ENCODE assay signal across 20 mouse cellular contexts in the genomic region with DNA sequence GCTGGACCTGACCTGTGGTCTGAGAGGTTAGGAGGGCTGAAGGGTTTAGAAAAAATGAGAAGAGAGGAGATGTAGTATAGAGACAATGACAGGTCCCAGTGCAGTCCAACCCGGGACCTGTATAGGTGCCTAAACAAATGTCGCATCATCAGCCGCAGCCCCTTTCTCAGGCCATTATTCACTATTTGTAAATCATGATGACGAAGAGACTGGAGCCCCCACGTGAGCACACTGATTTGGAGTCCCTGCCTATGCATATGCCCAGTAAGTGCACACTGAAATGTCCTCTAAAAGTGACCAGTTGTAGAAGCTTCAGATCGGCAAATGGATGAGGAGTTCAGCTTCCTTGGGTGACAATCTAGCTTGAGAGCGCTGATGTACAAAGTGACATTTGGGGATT.
A peak's percentile ranks its signal among the peaks of the same experiment; 100 is the strongest.
DNase-seq lines count a peak whose midpoint lies in the region; ATAC-seq lines count a peak whose summit lies in the region.
"Had no signal": no experiment of that assay in that cellular context is flagged by ENCODE, and none has a peak within 500 bp of the region (broad histone marks: within the 10 kb centered on the region; RNA-seq: fewer than 3 reads in every experiment).

No protein-coding gene starts in this region.

- WGBS in heart, embryonic 10.5 days: 93% methylated on average over 7 of the region's 7 CpGs
- 85% methylated on average over 7 of the region's 7 CpGs for WGBS in heart, embryonic 12.5 days
- WGBS in intestine, embryonic 14.5 days: 86% methylated on average over 7 of the region's 7 CpGs
- 78% methylated on average over 7 of the region's 7 CpGs for WGBS in intestine, embryonic 15.5 days

- H3K4me2 ChIP-seq in heart, embryonic 12.5 days: no peak overlapping the region
- no peak overlapping the region for H3K4me2 ChIP-seq in intestine, embryonic 14.5 days (ENCODE audit: low read length)
- H3K4me2 ChIP-seq in intestine, embryonic 15.5 days (replicated peaks): no peak overlapping the region
- H3K4me2 ChIP-seq: embryonic facial prominence, embryonic 13.5 days; embryonic facial prominence, embryonic 15.5 days; forebrain, embryonic 12.5 days had no signal

- peak; percentile 58 for DNase-seq in heart, embryonic 10.5 days (ENCODE audit: low spot score)
- DNase-seq in intestine, embryonic 14.5 days (ENCODE audit: low spot score): peak; percentile 15
- DNase-seq: adrenal gland, adult 2 months; adrenal gland, postnatal 10 days; adrenal gland, postnatal 25 days; cerebellum, adult 11 months; cerebellum, adult 18-20 months; cerebellum, adult 8-10 months; cerebellum, adult 9-11 months; cerebellum, postnatal 14 days; cerebellum, postnatal 36 days; embryo, embryonic 11 days had no signal

- no peaks in the 10 kb centered on the region for H3K36me3 ChIP-seq in heart, embryonic 10.5 days
- H3K36me3 ChIP-seq in heart, embryonic 12.5 days: no peaks in the 10 kb centered on the region
- H3K36me3 ChIP-seq in intestine, embryonic 14.5 days (ENCODE audit: control insufficient read depth, insufficient read depth, low read length): no peaks in the 10 kb centered on the region
- no peaks in the 10 kb centered on the region for H3K36me3 ChIP-seq in intestine, embryonic 15.5 days
- H3K36me3 ChIP-seq: embryonic facial prominence, embryonic 13.5 days; embryonic facial prominence, embryonic 15.5 days; forebrain, embryonic 10.5 days; forebrain, embryonic 12.5 days had no signal

- H3K4me1 ChIP-seq in heart, embryonic 10.5 days: peaks cover 13% of the 10 kb centered on the region
- peaks cover 13% of the 10 kb centered on the region for H3K4me1 ChIP-seq in heart, embryonic 12.5 days (replicated peaks)
- H3K4me1 ChIP-seq in intestine, embryonic 14.5 days (replicated peaks; ENCODE audit: control insufficient read depth, insufficient read depth, low read length): 0 out of 2 replicates have a peak, but pooled peaks cover 4% of the 10 kb centered on the region
- H3K4me1 ChIP-seq in intestine, embryonic 15.5 days (replicated peaks): no peaks in the 10 kb centered on the region
- H3K4me1 ChIP-seq: embryonic facial prominence, embryonic 13.5 days had no signal

- H3K9me3 ChIP-seq in heart, embryonic 10.5 days: no peaks in the 10 kb centered on the region
- H3K9me3 ChIP-seq in heart, embryonic 12.5 days (replicated peaks): no peaks in the 10 kb centered on the region
- H3K9me3 ChIP-seq in intestine, embryonic 14.5 days (ENCODE audit: control insufficient read depth, low read length): no peaks in the 10 kb centered on the region
- no peaks in the 10 kb centered on the region for H3K9me3 ChIP-seq in intestine, embryonic 15.5 days
- H3K9me3 ChIP-seq: embryonic facial prominence, embryonic 13.5 days; embryonic facial prominence, embryonic 15.5 days; forebrain, embryonic 10.5 days; forebrain, embryonic 12.5 days had no signal

- no peaks in the 10 kb centered on the region for H3K27me3 ChIP-seq in heart, embryonic 10.5 days (ENCODE audit: insufficient read depth, poor library complexity, severe bottlenecking)
- H3K27me3 ChIP-seq in heart, embryonic 12.5 days (replicated peaks): no peaks in the 10 kb centered on the region
- H3K27me3 ChIP-seq in intestine, embryonic 14.5 days (replicated peaks; ENCODE audit: control insufficient read depth, insufficient read depth, low read length): no peaks in the 10 kb centered on the region
- H3K27me3 ChIP-seq in intestine, embryonic 15.5 days (replicated peaks): no peaks in the 10 kb centered on the region
- H3K27me3 ChIP-seq: embryonic facial prominence, embryonic 13.5 days; embryonic facial prominence, embryonic 15.5 days; forebrain, embryonic 12.5 days had no signal

- no peak overlapping the region for H3K4me3 ChIP-seq in heart, embryonic 10.5 days
- H3K4me3 ChIP-seq in heart, embryonic 12.5 days: no peak overlapping the region
- H3K4me3 ChIP-seq in intestine, embryonic 14.5 days (ENCODE audit: low read depth, low read length): no peak overlapping the region
- no peak overlapping the region for H3K4me3 ChIP-seq in intestine, embryonic 15.5 days (replicated peaks)
- H3K4me3 ChIP-seq: embryonic facial prominence, embryonic 13.5 days; embryonic facial prominence, embryonic 15.5 days; erythroblast, embryonic 14.5 days; forebrain, embryonic 10.5 days; forebrain, embryonic 12.5 days had no signal

- no peak for ATAC-seq in heart, embryonic 12.5 days (ENCODE audit: insufficient number of reproducible peaks, low FRiP score)
- ATAC-seq in intestine, embryonic 14.5 days (replicated peaks; ENCODE audit: low FRiP score, low TSS enrichment, low read depth): no peak
- ATAC-seq in intestine, embryonic 15.5 days: no peak
- ATAC-seq: forebrain, embryonic 14.5 days had no signal

- no peak overlapping the region for H3K27ac ChIP-seq in heart, embryonic 10.5 days
- H3K27ac ChIP-seq in heart, embryonic 12.5 days (ENCODE audit: poor library complexity, severe bottlenecking): no peak overlapping the region
- H3K27ac ChIP-seq in intestine, embryonic 14.5 days (ENCODE audit: low read depth): no peak overlapping the region
- H3K27ac ChIP-seq in intestine, embryonic 15.5 days: no peak overlapping the region
- H3K27ac ChIP-seq: embryonic facial prominence, embryonic 13.5 days; embryonic facial prominence, embryonic 15.5 days; forebrain, embryonic 10.5 days; forebrain, embryonic 12.5 days had no signal

- H3K9ac ChIP-seq in heart, embryonic 12.5 days: no peak overlapping the region
- H3K9ac ChIP-seq in intestine, embryonic 14.5 days (ENCODE audit: low read length): no peak overlapping the region
- no peak overlapping the region for H3K9ac ChIP-seq in intestine, embryonic 15.5 days
- H3K9ac ChIP-seq: embryonic facial prominence, embryonic 13.5 days; embryonic facial prominence, embryonic 15.5 days; forebrain, embryonic 12.5 days had no signal
